Mouse (Mus musculus) small intestine, adult 2 months (tissue): ENCODE data around the gene Acaca.

Experiments used
- CTCF ChIP-seq: fragments of 200-500 bp; IDR thresholded peaks from 2 replicates; pipeline ENCODE4 v1.5.1; 2012; ENCODE audit warnings: low read depth, mild to moderate bottlenecking, control low read depth, inconsistent platforms, low read length, moderate library complexity, mixed read lengths; ENCODE audit not compliant: insufficient replicate concordance, insufficient read length; ENCODE audit errors: extremely low read depth
- POLR2A ChIP-seq: fragments of 200-500 bp; IDR thresholded peaks from 2 replicates; pipeline ENCODE4 v1.6.1; 2012; ENCODE audit warnings: low read depth, mild to moderate bottlenecking, control low read depth, inconsistent platforms, low read length, moderate library complexity

DNA sequence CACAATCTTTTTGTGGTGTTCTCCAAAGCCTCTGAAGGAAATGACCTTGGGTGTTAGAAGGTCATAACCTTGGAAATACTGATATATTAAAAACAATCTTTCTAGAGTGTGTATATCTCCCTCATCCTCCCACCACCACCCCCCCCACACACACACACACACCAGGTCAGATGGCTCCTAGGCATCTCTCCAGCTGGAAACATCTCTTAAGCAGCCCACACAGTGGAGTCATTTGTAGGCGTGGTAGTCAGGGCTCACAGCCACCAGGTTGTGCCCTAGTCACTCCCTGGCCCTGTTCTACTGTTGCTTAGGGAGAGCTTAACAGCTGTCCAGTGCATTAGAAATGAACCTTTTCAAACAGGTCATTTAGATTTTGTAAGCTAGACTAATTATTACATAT lies 265.5 kb downstream of the Acaca start:
- TF ChIP-seq POLR2A (no peak), CTCF (no peak)
